Mouse (Mus musculus) kidney, embryonic 16.5 days (tissue): Measurements from ENCODE around the gene Srgap2. TPM values are rescaled to one million over a fixed set of nuclear protein-coding genes. Genes with fewer than 3 reads are reported as not detected.

ENCODE experiments used
- ATAC-seq: fragments of 200-750 bp; cut with Nextera tagmentation; 2 replicates; pipeline ENCODE4 v1.8.0; 2017; ENCODE audit warnings: moderate TSS enrichment; ENCODE audit not compliant: low FRiP score, low TSS enrichment
- H3K27ac ChIP-seq: fragments of 300-500 bp; sonication (generic); 2 replicates; pipeline ENCODE4 v1.5.1; 2014; ENCODE audit warnings: low read length
- H3K27me3 ChIP-seq: fragments of 300-500 bp; sonication (generic); 2 replicates; pipeline ENCODE4 v1.6.1; 2014; ENCODE audit warnings: low read length, control low read depth, mixed read lengths; ENCODE audit not compliant: insufficient read depth
- H3K36me3 ChIP-seq: fragments of 300-500 bp; sonication (generic); 2 replicates; pipeline ENCODE4 v1.6.1; 2014; ENCODE audit warnings: low read length, control low read depth, mixed read lengths; ENCODE audit not compliant: insufficient read depth
- H3K4me1 ChIP-seq: fragments of 300-500 bp; sonication (generic); 2 replicates; pipeline ENCODE4 v1.6.1; 2014; ENCODE audit warnings: low read length, control low read depth, mixed read lengths; ENCODE audit not compliant: insufficient read depth
- H3K4me2 ChIP-seq: fragments of 300-500 bp; sonication (generic); replicated peaks from 2 replicates; pipeline ENCODE4 v1.6.1; 2014; ENCODE audit warnings: low read depth, low read length
- H3K4me3 ChIP-seq: fragments of 300-500 bp; sonication (generic); 2 replicates; pipeline ENCODE4 v1.5.1; 2014; ENCODE audit warnings: mild to moderate bottlenecking, low read length
- H3K9ac ChIP-seq: fragments of 300-500 bp; sonication (generic); replicated peaks from 2 replicates; pipeline ENCODE4 v1.6.1; 2014; ENCODE audit warnings: low read length
- H3K9me3 ChIP-seq: fragments of 300-500 bp; sonication (generic); 2 replicates; pipeline ENCODE4 v1.6.1; 2016; ENCODE audit warnings: low read length, control low read depth
- WGBS: fragments of 180-500 bp; shearing (Covaris S2); extraction: QIAGEN DNeasy Blood & Tissue Kit; methylation state at CpG from one replicate; pipeline ENCODE4 v1.1.7; 2014; 5-methylcytosine and 5-hydroxymethylcytosine counted together
- polyA plus RNA-seq: library from polyadenylated mRNA; unstranded; fragments of >200 nt; fragmentation: Nextera tagmentation; extraction: Ambion mirVana; gene quantifications from 2 replicates; pipeline ENCODE4 v1.2.1, GENCODE M21; 2015

Gene Srgap2
- polyA plus RNA-seq, 1 experiment from 2014 or later, result 11.5 TPM

GRCm38 (mm10) chr1:131478770-131479305 is 48.3 kb downstream of the Srgap2 start:
- WGBS, result 68% methylated on average over 2 of the region's 2 CpGs
- peaks cover 12% of the 10 kb centered on the region; the same call in 1 of the 2 replicates for H3K9me3 ChIP-seq
- no peak overlapping the region for H3K9ac ChIP-seq
- no peaks in the 10 kb centered on the region for H3K36me3 ChIP-seq
- H3K27ac ChIP-seq, result no peak overlapping the region; the same call in 1 of the 2 replicates
- no peak overlapping the region for H3K4me3 ChIP-seq
- H3K4me2 ChIP-seq, result no peak overlapping the region
- H3K4me1 ChIP-seq, result no peaks in the 10 kb centered on the region
- H3K27me3 ChIP-seq, result no peaks in the 10 kb centered on the region
- 0 out of 2 replicates have a peak, but pooled peaks have one; percentile 57 for ATAC-seq

GRCm38 (mm10) chr1:131475306-131475705 is 51.8 kb downstream of the Srgap2 start:
- no peak for ATAC-seq
- no peak overlapping the region for H3K9ac ChIP-seq
- no peak overlapping the region for H3K4me3 ChIP-seq
- no peak overlapping the region for H3K4me2 ChIP-seq
- no peak overlapping the region for H3K27ac ChIP-seq
- H3K36me3 ChIP-seq, result no peaks in the 10 kb centered on the region
- no peaks in the 10 kb centered on the region for H3K4me1 ChIP-seq
- H3K9me3 ChIP-seq, result peaks cover 9% of the 10 kb centered on the region; the same call in 1 of the 2 replicates
- H3K27me3 ChIP-seq, result no peaks in the 10 kb centered on the region

GRCm38 (mm10) chr1:131473631-131474118 is 53.5 kb downstream of the Srgap2 start:
- no peak for ATAC-seq
- Histone ChIP-seq H3K9me3 (no peaks in the 10 kb centered on the region), H3K36me3 (no peaks in the 10 kb centered on the region), H3K9ac (no peak overlapping the region), H3K4me2 (no peak overlapping the region), H3K4me3 (no peak overlapping the region), H3K4me1 (no peaks in the 10 kb centered on the region), H3K27me3 (no peaks in the 10 kb centered on the region), H3K27ac (no peak overlapping the region)

- Histone ChIP-seq H3K36me3 (no peaks in the 10 kb centered on the region), H3K4me1 (peaks cover 8% of the 10 kb centered on the region; the same call in 1 of the 2 replicates), H3K9me3 (no peaks in the 10 kb centered on the region), H3K4me2 (no peak overlapping the region), H3K27me3 (no peaks in the 10 kb centered on the region), H3K9ac (no peak overlapping the region), H3K4me3 (no peak overlapping the region), H3K27ac (no peak overlapping the region)
- WGBS, result 88% methylated on average over 1 of the region's 1 CpGs
- no peak for ATAC-seq
Observed at GRCm38 (mm10) chr1:131470597-131470996, 56.6 kb downstream of the Srgap2 start.

DNA sequence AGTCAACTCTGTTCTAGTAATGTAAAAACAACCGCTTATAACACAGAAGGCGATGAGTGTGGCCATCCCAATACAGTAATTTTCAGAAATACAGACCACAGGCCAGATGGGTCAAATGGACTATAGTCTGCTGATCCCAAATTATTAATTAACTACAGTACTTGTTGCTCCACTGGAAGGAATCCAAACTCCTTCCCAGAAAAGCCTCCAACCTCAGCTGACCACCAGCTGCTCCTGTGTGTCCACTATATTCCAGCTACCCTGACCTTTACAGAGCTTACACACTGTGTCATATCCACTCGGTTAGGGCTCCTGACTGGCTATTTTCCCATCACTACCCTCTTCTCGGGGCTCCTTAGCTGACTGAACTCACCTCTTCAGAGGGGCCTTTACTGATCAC is 61.3 kb downstream of the Srgap2 start:
- Histone ChIP-seq H3K27me3 (no peaks in the 10 kb centered on the region), H3K9me3 (no peaks in the 10 kb centered on the region), H3K36me3 (no peaks in the 10 kb centered on the region), H3K27ac (no peak overlapping the region), H3K4me2 (no peak overlapping the region), H3K9ac (no peak overlapping the region), H3K4me3 (no peak overlapping the region), H3K4me1 (peaks cover 8% of the 10 kb centered on the region; the same call in 1 of the 2 replicates)
- peak; percentile 75 for ATAC-seq
- WGBS, result 80% methylated on average over 4 of the region's 4 CpGs

DNA sequence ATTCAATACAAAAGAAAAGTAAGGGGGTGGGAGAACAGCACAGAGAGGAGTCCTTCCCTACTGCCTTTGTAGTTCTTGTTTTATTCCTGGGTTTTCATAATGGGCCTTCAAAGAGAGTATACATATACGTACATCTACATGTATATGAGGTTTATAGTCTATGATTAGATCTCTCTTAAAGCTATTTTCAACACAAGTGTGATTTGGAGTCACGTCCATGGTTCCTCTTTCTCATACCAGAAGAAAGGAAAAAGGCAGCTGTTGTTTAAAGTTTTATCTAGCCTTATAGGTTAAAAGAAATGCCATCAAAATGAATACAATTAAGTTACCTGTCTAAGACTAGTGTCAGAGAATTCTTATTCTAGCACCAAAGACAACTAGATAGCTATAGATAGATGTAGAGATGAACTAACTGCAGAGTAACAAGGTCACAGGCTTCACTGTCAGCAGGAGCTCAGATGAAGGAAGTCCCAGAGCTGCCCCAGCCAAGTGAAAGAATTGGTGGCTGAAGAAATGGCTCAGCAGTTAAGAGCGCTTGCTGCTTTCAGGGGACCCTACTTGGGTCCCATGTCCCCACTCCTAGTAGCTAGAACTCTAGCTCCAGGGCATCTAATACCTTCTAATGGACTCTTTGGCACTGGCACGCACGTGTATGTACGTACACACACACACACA is 63.1 kb downstream of the Srgap2 start:
- Histone ChIP-seq H3K9ac (no peak overlapping the region), H3K4me2 (no peak overlapping the region), H3K36me3 (no peaks in the 10 kb centered on the region), H3K27me3 (no peaks in the 10 kb centered on the region), H3K4me3 (no peak overlapping the region), H3K4me1 (peaks cover 8% of the 10 kb centered on the region; the same call in 1 of the 2 replicates), H3K9me3 (no peaks in the 10 kb centered on the region), H3K27ac (no peak overlapping the region)
- ATAC-seq, result no peak
- WGBS, result 87% methylated on average over 6 of the region's 6 CpGs

- Histone ChIP-seq H3K4me1 (peaks cover 8% of the 10 kb centered on the region; the same call in 1 of the 2 replicates), H3K9me3 (no peaks in the 10 kb centered on the region), H3K36me3 (no peaks in the 10 kb centered on the region), H3K9ac (no peak overlapping the region), H3K4me2 (no peak overlapping the region), H3K27ac (no peak overlapping the region), H3K27me3 (no peaks in the 10 kb centered on the region), H3K4me3 (no peak overlapping the region)
- 22% methylated on average over 1 of the region's 1 CpGs for WGBS
- ATAC-seq, result no peak
Observed at GRCm38 (mm10) chr1:131462541-131463067, 64.5 kb downstream of the Srgap2 start.

DNA sequence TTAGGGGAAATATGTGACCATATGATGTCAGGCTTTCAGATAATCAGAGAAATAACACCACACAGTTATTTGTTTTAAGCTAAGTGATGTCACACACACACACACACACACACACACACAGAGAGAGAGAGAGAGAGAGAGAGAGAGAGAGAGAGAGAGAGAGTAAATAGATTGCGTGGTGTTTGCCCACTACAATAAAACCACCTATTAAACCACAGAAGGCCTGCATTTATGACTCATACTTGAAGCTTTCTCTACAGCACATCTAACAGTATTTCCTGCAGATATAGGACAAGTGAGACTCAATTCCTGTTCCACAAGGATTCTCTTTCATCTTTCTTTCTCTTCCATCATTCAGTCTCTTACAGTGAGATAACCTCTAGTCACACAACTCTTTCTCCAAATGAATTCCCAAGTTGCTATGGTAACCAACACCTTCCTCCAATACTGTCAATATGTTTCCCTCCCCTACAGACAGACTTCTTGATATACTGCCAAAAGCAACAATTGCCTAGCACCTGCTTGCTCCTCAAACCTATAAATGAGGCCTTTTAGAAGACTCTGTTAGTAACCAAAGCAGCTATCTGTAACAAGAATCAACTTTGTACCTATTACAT is 66.1 kb downstream of the Srgap2 start:
- no peak overlapping the region for H3K4me3 ChIP-seq
- no peaks in the 10 kb centered on the region for H3K27me3 ChIP-seq
- H3K27ac ChIP-seq, result no peak overlapping the region
- ATAC-seq, result no peak
- WGBS, result 89% methylated on average over 1 of the region's 1 CpGs
- no peaks in the 10 kb centered on the region for H3K36me3 ChIP-seq
- H3K9me3 ChIP-seq, result no peaks in the 10 kb centered on the region
- H3K9ac ChIP-seq, result no peak overlapping the region
- no peak overlapping the region for H3K4me2 ChIP-seq
- H3K4me1 ChIP-seq, result peaks cover 4% of the 10 kb centered on the region; the same call in 1 of the 2 replicates

DNA sequence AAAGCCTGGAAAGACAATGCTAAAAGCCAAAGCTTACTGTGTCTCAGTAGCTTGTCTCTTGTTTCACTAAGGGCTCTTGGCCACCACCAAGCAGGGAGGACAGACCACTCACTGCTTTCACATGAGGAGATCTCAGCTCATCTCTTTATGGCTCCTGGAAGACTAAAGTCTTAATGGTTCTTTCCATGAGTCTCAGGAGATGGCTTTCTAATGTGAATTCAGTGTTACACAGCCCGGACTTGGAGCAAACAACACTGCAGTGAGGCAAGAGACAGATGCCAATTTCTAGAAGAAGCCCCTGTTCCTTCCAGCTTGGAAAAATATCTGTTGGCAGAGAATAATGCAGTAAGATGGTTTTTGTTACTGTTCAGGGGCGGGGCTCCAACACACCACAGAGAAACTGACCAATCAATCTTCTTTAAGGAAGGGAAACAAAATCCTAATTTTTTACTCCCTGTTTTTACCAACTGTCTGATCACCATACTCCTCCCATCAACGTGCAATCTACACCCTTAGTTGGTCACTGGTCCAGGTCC is 71.7 kb downstream of the Srgap2 start:
- no peak overlapping the region for H3K27ac ChIP-seq
- H3K4me2 ChIP-seq, result no peak overlapping the region
- ATAC-seq, result no peak
- peaks cover 8% of the 10 kb centered on the region for H3K4me1 ChIP-seq
- no peaks in the 10 kb centered on the region for H3K9me3 ChIP-seq
- WGBS, result 77% methylated on average over 3 of the region's 3 CpGs
- no peaks in the 10 kb centered on the region for H3K27me3 ChIP-seq
- no peak overlapping the region for H3K9ac ChIP-seq
- no peak overlapping the region for H3K4me3 ChIP-seq
- no peaks in the 10 kb centered on the region for H3K36me3 ChIP-seq
